Mouse (Mus musculus): ENCODE measurements around the gene Rcan3.

The Rcan3 gene

GRCm38 (mm10) chr4:135433443-135434394 lies at the start of gene Rcan3:
Rcan3 (minus strand) TSS chr4:135433853.
- DNase-seq (ENCODE audit: low spot score in 2 of 2) = peak; percentile 64 to 88

GRCm38 (mm10) chr4:135480370-135480769 lies 46.7 kb upstream of the Rcan3 start:
- no peak for DNase-seq (ENCODE audit: low spot score in 2 of 2)

GRCm38 (mm10) chr4:135477851-135478250 lies 44.2 kb upstream of the Rcan3 start:
- DNase-seq (ENCODE audit: low spot score in 2 of 2) = no peak

- DNase-seq (ENCODE audit: low spot score in 2 of 2) = no peak
These were observed 29.8 kb upstream of the Rcan3 start for GRCm38 (mm10) chr4:135463406-135463805.

GRCm38 (mm10) chr4:135453572-135453971 lies 19.9 kb upstream of the Rcan3 start:
- no peak for DNase-seq (ENCODE audit: low spot score in 2 of 2)

- DNase-seq (ENCODE audit: low spot score in 2 of 2) = no peak
These were observed 19.5 kb upstream of the Rcan3 start for GRCm38 (mm10) chr4:135453164-135453563.

GRCm38 (mm10) chr4:135451360-135452015 lies 17.8 kb upstream of the Rcan3 start:
- no peak for DNase-seq (ENCODE audit: low spot score in 2 of 2)

GRCm38 (mm10) chr4:135442473-135442872 lies 8.8 kb upstream of the Rcan3 start:
- DNase-seq (ENCODE audit: low spot score in 2 of 2) = no peak

GRCm38 (mm10) chr4:135439904-135440522 lies 6.4 kb upstream of the Rcan3 start:
- DNase-seq (ENCODE audit: low spot score in 2 of 2) = peak; percentile 23 to 44

- DNase-seq (ENCODE audit: low spot score in 2 of 2) = peak; percentile 64 to 66
These were observed 5.6 kb upstream of the Rcan3 start for GRCm38 (mm10) chr4:135439188-135439647.

GRCm38 (mm10) chr4:135437924-135438323 lies 4.3 kb upstream of the Rcan3 start:
- no peak for DNase-seq (ENCODE audit: low spot score in 2 of 2)

- DNase-seq (ENCODE audit: low spot score in 2 of 2) = peak in 1 of 2 experiments; percentile 24
These were observed 2.6 kb upstream of the Rcan3 start for GRCm38 (mm10) chr4:135436291-135436690.

- DNase-seq (ENCODE audit: low spot score in 2 of 2) = no peak
These were observed 739 bp upstream of the Rcan3 start for GRCm38 (mm10) chr4:135434395-135434789.

GRCm38 (mm10) chr4:135433086-135433442 lies 589 bp downstream of the Rcan3 start:
- no peak for DNase-seq (ENCODE audit: low spot score in 2 of 2)

- DNase-seq (ENCODE audit: low spot score in 2 of 2) = no peak
These were observed 3.5 kb downstream of the Rcan3 start for GRCm38 (mm10) chr4:135429990-135430760.

- no peak for DNase-seq (ENCODE audit: low spot score in 2 of 2)
These were observed 4.3 kb downstream of the Rcan3 start for GRCm38 (mm10) chr4:135429383-135429782.

GRCm38 (mm10) chr4:135426587-135426986 lies 7.1 kb downstream of the Rcan3 start:
- DNase-seq (ENCODE audit: low spot score in 2 of 2) = peak in 1 of 2 experiments; percentile 26

- no peak for DNase-seq (ENCODE audit: low spot score in 2 of 2)
These were observed 8.0 kb downstream of the Rcan3 start for GRCm38 (mm10) chr4:135425625-135426024.

- DNase-seq (ENCODE audit: low spot score in 2 of 2) = no peak
These were observed 12.7 kb downstream of the Rcan3 start for GRCm38 (mm10) chr4:135420961-135421360.

GRCm38 (mm10) chr4:135420416-135420815 lies 13.2 kb downstream of the Rcan3 start:
- no peak for DNase-seq (ENCODE audit: low spot score in 2 of 2)

GRCm38 (mm10) chr4:135419996-135420395 lies 13.7 kb downstream of the Rcan3 start:
- DNase-seq (ENCODE audit: low spot score in 2 of 2) = no peak

GRCm38 (mm10) chr4:135416367-135416766 lies 17.3 kb downstream of the Rcan3 start:
- no peak for DNase-seq (ENCODE audit: low spot score in 2 of 2)
